Mouse (Mus musculus) bone marrow macrophage, adult 2 months (primary cell): ENCODE measurements at regions not wholly inside any gene's neighbourhood (a gene's known extent, or its start where the extent isn't known, plus 50 kb on each side); places are given as distances from the start of the nearest gene placed in this dataset.

Experiments
- CTCF ChIP-seq: IDR thresholded peaks from 2 replicates; pipeline ENCODE4 v1.5.1; 2012; ENCODE audit warnings: low read depth, mild to moderate bottlenecking, low read length, moderate library complexity
- POLR2A ChIP-seq: IDR thresholded peaks from 2 replicates; pipeline ENCODE4 v1.6.1; 2012; ENCODE audit warnings: mild to moderate bottlenecking, low read depth, low read length, borderline replicate concordance

- no peak for TF ChIP-seq CTCF
- no peak for TF ChIP-seq POLR2A
Measured at GRCm38 (mm10) chr3:140127310-140127709, 921.8 kb downstream of the Stpg2 start.
